Mouse (Mus musculus): ENCODE results near the gene Ptrh1. TPM values are rescaled to one million over a fixed set of nuclear protein-coding genes. Genes with fewer than 3 reads are reported as not detected.
A peak's percentile ranks its signal among the peaks of the same experiment; 100 is the strongest.

The Ptrh1 gene
- total RNA-seq, 2 experiments from 2014 or later, result 5.4 to 11.5 TPM

DNA sequence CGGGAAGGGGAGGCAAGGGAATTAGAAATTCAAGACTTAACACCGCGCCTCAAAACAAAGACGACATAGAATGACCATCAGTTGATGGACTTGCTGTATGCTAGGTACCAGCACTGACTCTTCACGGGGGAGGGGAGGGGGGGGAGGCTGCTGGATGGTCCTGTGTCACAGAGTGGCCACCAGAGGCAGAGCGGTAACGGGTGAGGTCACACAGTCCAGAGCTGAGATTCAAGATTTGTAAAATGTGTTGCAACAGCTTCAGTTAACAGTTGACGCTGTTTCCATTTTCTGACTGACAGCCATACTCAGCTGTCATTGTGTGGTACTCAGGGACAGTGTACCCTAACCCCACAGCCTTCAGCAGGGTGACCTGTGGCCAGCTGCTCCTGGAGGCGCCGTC is 23.4 kb upstream of the Ptrh1 start:
- no peak for DNase-seq (ENCODE audit: low spot score in 2 of 2)

DNA sequence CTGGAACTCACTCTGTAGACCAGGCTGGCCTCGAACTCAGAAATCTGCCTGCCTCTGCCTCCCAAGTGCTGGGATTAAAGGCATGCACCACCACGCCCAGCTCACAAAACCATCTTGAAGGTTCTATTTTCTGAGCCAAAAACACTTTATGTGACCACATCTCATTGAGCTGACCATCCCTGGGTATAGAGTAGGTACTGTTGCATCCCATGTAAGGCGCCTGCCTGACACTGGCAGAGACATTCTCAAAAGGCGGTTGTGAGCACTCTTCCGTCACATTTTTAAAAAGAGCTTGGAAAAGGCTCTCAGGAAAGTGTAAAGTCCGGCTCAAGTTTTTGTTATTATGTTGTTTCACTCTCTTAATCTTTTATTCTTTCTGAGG is 18.9 kb upstream of the Ptrh1 start:
- no peak for DNase-seq (ENCODE audit: low spot score in 2 of 2)

DNA sequence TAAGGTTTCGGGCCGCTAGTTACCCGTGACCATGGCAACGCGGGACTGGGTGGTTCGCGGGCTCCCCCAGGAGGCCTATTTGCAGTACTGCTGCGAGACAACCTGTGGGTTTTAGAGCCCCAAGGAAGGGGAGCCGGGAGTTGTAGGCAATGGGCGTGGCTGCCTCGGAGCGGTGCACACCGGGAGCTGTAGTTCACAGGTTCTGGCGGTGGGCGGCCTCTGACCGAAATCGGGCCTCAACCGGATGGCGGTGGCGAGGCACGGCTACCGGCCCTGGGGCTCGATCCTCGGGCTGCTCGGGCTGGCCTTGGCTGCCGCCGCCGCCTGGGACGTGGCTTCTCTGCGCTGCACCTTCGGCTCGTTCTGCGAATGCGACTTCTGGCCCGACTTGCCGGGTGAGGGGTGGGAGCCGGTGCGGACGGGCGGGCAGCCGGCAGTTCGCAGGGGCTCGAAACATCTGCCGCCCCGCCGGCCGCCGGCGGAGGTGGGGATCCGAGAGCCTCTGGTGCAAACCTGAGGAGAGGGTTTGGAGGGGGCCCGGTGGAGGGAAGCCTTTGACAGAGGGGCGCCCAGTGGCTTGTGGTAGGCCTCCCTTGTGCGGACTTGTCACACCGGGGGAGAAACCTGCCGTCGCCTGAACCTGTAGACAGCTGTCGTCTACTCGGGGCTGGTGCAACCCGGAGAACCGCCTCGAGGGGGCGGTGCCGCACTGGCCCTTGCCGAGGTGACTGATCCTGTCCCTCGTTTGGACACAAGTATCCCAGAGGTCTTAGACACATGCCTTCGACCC is 18.3 kb upstream of the Ptrh1 start, which contains the start of gene Tor2a:
Gene Tor2a, plus strand, starts transcription at position 179 of the 790 bp plus-strand sequence.
- DNase-seq (ENCODE audit: low spot score in 2 of 2), result peak; percentile 97

DNA sequence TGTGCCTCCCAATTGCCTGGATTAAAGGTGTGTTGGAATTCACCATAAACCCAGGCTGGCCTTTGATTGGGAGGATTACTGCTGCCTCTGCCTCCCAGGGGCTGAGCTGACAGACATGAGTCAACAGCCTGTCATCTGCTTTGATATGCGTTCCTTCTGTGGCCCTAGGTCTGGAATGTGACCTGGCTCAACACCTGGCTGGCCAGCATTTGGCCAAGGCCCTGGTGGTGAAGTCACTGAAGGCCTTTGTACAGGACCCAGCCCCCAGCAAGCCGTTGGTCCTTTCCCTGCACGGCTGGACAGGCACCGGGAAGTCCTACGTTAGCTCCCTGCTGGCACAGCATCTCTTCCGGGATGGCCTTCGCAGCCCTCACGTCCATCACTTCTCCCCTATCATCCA is 17.1 kb upstream of the Ptrh1 start:
- no peak for DNase-seq (ENCODE audit: low spot score in 2 of 2)

DNA sequence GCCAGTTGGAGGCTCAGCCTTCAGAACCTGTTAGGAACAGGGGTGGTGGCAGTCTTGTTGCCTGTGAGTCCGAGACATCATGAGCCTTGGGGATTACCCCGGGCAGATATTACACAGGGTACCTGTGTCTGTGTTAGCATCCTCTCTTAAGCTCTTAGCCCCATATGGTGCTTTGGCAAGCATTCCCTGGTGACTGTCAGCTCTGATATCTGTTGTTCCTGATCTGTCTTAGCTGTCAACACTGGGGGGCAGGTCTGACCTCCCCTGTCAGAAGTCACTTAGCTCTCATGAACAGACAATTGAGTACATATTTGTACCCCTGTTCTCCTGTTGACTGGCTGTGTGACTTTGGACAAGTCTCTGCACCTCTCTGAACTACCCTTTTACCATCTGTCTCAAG is 16.6 kb upstream of the Ptrh1 start:
- DNase-seq (ENCODE audit: low spot score in 2 of 2), result no peak

DNA sequence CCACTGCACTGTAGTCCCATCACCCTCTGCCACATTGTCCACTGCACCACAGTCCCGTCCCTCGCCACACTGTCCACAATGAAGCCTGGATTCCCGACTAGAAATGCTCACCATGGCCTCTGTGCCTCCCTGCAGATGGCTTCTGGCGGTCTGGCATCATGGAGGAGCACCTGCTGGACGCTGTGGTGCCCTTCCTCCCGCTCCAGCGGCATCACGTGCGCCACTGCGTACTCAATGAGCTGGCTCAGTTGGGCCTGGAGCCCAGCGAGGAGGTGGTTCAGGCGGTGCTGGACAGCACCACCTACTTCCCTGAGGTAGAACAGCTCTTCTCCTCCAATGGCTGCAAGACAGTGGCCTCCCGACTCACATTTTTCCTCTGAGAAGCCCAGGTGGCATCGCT is 14.2 kb upstream of the Ptrh1 start:
- DNase-seq (ENCODE audit: low spot score in 2 of 2), result no peak

DNA sequence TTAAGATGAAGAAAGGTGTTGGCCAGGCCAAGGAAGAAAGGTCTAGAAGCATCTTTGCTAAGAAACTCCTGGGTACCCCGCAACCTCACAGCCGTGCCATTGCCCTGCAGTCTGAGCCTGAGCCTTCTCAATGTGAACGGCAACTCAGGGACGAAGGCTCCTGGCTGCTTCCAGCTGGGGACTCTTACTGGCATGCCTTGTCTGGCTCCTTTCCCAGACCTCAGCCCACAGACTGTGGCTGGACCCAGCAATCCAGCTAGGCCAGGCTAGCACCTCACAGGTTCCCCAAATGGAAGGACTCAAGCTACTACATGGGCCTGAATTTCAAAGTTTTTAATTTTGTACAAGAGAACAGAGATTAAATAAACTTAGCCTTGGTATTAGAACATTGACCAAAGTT is 13.7 kb upstream of the Ptrh1 start:
- no peak for DNase-seq (ENCODE audit: low spot score in 2 of 2)

DNA sequence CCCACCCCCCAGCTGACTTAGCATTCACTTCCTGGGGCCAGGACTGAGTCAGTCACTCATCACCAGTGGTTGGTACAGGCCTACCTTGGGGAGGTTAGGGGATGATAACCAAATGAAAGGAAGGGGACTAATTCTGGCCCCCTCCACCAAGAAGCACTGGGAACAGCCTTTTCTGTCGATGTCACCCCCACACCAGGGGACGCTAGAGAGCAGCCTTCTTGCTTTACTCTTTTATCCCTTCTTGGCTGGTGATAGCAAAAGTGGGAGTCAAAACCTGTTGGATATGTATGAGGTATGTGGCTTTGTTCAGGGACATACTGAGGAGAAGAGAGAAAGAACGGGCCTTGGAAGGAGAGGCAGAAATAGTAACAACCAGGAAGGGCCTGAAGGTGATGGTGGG is 12.2 kb upstream of the Ptrh1 start:
- no peak for DNase-seq (ENCODE audit: low spot score in 2 of 2)

DNA sequence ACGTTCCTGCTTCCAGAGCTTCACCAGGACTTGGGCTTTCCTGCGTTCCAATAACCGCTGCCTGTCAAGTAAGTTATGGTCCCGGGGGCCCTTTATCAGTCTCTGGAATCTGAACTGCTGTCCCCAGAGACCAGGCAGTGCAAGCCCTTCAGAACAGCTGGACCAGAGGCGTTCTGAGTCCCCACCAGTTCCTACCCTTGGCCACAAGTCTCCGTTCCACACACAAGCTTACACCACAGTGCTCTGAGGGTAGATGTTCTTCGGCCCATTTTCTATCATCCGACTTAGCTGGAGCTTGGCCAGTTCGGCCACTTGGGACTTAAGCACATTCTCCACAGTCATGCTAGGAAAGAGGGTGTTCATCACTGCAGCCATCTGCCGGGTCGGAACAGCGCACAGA is 8.3 kb upstream of the Ptrh1 start:
- no peak for DNase-seq (ENCODE audit: low spot score in 2 of 2)

DNA sequence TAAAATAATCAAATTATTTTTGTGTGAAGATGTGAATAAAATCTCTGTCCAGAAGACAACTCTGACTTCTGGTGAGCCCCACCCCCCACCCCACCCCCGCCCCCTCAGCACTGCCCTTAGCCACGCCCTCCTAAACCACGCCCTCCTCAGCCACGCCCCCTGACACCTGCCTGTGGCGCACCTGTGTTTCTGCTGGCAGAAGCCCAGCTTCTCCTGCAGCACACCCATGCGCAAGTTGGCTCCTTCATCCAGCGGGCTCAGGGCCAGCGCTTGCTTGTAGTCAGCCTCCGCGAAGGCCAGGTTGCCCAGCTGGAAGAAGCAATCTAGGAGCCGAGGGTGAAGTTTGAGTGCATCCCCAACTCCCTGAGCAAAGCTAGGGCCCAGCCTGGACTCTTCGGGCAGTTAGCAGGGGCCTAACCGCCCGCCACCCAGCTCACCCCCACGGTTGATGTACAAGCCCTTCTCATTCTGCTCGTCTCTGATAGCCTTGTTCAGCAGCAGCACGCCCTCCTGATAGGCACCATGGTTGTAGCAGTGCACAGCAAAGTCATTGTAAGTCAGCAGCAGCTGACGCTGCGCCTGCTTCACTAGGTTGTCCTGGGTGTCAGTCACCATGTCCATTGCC is 6.8 kb upstream of the Ptrh1 start:
- DNase-seq (ENCODE audit: low spot score in 2 of 2), result no peak

DNA sequence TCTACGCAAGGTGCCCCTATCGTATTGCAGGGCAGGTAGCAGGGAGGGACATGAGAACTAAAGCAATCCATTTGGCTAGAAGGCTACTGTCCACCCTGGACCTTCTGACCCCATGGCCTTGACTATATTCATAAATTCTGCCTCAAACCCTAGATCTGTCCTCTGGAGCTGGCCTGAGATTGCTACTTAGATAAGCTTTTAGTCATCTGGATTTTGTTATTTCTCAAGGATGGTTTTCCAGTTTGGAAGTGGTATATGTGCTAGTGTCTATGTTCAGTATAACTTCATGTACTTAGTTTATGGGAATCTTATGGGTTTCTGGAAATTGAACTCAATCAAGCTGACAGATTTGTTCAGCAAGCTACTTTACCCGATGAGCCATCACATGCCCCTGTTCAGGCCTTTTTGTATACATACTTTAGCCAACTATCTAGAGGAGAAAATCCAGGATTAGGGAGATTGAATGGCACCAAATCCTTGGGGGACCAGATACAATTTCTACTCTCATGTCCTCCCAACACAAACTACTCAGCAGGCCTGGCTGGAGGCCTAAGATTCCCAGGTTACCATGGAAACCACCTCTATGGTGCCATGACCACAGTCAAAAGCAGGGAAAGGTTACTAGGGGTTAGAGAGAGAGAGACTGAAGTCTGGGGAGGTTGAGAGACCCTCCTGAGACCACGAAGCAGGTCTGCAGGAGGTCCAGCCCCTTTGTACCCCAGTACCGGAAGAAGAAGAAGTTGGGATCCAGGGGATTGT is 6.1 kb upstream of the Ptrh1 start:
- no peak for DNase-seq (ENCODE audit: low spot score in 2 of 2)

DNA sequence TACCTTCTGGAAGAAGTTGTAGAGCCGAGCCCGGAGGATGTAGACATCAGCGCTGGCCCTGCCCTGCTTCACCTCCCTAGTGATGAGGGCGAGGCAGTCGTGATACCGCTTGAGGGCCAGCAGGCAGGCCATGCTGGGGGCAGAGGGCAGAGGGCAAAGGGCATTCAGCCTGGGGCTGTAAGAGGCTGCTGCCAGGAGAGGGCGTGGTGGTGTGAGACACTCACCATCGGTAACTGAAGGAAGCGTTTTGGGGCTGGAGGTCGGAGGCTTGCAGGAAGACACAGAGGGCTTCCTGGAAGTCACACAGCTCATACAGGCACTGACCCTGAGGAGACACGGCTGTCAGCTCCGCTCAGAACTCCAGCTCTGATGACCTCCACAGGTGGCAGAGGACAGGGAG is 3.7 kb upstream of the Ptrh1 start:
- DNase-seq (ENCODE audit: low spot score in 2 of 2), result no peak

DNA sequence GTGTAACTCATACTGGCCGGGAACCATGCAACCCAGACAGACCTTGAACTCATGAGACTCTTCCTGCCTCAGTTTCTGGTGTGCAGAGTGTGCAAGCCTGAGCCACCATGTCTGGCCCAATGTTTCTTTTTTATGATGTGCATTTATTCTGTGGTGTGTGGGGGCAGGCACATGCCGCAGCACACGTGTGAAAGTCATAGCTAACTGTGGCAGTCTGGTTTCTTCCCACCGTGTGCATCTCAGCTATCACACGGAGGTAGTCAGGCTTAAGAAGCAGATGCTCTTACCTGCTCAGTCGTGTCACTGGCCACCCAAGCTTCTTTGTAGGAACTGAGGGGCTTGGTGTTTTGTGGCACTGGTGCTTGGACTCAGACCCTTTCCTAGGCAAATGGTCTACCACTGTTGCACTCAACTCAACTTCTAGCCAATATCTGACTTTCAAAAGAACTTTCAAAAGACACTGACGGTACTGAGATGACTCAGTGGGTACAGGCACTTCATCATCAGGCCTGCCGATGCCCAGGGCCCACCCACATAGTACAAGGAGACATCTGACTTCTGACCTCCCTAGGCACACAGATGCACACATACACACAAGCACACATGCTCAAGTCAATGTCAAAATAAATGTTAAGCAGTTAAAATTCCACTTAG is 2.8 kb upstream of the Ptrh1 start:
- no peak for DNase-seq (ENCODE audit: low spot score in 2 of 2)

DNA sequence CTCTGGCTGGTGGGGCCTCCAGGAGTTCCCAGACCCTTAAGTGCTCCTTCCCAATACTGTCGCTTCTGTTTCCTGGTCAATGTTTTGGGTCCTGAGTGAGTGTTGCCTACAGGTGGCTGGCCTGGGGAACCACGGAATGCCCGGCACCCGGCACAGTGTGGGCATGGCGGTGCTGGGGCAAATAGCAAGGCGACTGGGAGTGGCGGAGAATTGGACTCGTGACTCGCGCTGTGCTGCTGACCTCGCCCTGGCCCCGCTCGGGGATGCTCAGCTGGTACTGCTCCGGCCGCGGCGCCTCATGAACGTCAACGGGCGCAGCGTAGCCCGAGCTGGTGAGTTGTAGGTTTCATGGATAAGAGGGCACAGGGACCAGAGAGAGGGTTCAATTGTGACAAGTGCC is 606 bp downstream of the Ptrh1 start:
- no peak for DNase-seq (ENCODE audit: low spot score in 2 of 2)

DNA sequence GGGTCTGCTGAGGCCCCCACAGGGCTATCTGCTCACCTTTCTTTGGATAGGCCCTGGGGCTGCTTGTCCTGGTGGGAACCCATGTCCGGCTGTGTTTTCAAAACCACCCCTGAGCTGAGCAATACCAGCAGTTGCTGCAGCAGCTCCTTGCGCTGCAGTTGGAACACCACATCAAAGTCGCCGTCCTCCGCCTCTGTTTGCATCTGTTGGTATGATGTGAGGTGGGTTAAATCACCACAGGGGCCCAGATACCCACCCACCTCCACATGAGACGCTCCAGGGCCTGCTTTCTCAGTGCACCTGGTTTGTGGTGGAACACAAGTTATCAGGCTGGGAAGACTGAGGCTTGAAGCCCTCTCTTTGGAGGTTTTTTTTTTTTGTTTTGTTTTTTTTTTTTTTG is 2.5 kb downstream of the Ptrh1 start:
- DNase-seq (ENCODE audit: low spot score in 2 of 2), result no peak

DNA sequence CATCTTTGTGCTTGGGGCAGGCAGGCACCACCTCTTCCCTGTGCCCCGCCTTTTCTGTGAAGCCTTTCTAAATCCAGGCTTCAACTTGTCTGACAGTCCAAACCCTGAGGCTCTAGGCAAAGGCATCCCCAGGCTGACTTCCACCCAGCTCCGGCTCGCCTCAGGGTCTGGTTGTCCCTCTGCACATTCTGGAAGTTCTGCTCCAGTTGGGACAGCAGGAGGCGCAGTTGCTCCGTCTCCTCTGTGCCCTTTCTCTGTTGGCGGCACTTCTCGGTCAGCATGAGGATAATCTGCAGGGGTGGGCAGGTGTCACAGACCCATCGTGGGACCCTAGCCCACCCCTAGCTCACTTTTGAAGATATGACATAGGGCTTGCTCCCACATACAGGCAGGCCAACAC is 3.5 kb downstream of the Ptrh1 start:
- peak; percentile 71 to 74 for DNase-seq (ENCODE audit: low spot score in 2 of 2)

DNA sequence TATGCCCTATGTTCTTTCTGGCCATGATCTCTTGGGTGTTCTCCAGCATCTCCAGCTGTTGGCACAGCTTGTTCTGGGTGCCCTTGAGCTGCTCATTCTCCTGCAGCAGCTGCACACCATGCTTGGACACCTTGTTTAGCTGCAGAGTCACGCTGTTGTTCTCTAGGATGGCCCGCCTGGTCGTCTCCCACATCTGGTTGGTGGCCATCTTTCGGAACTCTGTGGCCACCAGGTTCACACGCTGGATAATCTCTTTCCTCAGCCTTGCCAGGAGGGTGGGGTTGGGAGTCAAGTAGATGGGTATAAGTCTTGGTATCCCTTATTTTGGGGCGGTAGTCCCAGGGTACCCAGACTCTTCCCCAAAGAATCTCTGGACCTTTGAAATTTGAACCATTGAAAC is 4.1 kb downstream of the Ptrh1 start:
- DNase-seq (ENCODE audit: low spot score in 2 of 2), result no peak

DNA sequence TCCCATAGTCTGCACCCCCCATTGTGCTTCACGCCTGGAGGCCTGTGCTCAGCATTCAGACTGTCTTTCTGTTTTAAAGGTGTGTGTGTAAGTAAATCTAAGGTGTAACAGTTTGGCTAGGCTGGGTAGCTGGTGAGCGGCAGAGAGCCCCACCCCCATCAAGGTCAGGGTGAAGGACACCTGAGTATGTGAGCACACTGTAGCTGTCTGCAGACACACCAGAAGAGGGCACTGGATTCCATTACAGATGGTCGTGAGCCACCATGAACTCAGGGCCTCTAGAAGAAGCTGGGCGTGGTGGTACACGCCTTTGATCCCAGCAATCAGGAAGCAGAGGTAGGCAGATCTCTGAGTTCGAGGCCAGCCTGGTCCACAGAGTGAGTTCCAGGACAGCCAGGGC is 6.1 kb downstream of the Ptrh1 start:
- no peak for DNase-seq (ENCODE audit: low spot score in 2 of 2)

DNA sequence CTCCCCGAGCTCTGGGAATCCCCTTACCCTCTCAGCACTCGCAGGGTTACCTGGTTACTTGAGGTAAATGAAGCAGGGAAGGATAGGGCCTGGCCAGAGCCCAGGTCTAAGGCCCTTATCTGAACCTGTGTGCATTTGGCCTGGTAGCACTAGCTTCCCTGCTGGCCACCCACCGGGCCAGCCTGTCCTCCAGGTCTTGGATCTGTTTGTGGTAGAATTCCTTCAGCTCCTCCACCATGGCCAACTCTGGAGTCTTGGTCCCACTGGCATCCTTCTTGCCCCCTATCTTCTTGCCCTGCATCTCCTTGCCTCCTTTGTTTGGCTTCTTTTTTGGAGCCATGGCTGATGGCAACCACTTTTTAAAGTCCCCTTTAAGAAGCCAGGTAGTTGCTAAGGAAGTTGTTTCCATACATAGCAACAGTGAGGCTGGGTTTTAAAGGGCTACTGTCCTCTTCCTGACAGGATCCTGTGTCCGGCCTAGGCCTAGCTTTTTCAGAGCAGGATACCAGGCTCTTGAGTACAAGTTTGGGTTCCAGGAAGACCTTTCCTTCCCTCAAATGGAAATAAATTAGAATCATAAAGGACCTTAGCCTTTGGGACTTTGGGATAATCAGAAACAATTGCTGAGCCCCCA is 8.6 kb downstream of the Ptrh1 start, which contains the start of gene Cfap157:
Gene Cfap157, minus strand, starts transcription at position 381 of the 634 bp plus-strand sequence.
- no peak for DNase-seq (ENCODE audit: low spot score in 2 of 2)

DNA sequence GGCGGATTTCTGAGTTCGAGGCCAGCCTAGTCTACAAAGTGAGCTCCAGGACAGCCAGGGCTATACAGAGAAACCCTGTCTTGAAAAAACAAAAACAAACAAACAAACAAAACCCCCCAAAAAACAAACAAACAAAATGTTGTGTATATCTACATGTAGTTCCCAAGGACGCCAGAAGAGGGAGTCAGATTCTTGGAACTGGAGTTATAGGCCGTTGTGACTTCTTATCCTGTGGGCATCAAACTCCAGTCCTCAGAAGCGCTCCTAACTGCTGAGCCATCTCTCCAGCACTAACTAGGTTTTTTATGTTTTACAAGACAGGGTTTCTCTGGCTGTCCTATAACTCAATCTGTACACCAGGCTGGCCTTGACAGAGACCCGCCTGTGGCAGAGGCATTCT is 11.6 kb downstream of the Ptrh1 start:
- DNase-seq (ENCODE audit: low spot score in 2 of 2), result no peak

DNA sequence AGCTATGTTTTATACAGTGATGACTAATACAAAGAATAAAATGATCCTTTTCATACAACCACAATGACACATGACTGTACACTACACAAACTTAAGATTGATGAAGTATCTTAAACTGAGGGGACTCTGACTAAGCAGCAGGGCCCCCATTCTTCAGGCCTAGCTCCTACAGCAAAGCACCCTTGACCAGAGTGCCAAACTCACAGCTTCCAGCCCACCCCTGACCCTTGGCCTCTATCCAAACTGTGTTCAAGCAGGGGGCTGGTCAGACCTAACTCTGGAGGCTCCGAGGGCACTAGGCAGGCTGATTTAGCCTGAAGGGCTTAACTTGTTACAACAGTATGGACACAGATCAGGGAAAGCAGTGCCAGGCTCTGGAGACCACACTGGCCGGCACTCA is 13.0 kb downstream of the Ptrh1 start:
- no peak for DNase-seq (ENCODE audit: low spot score in 2 of 2)
